Mouse (Mus musculus) liver, adult 2 months (tissue): Measurements from ENCODE around the gene Nhlrc3.

Experiments
- CTCF ChIP-seq: fragments of 200-500 bp; IDR thresholded peaks from 2 replicates; pipeline ENCODE4 v1.5.1; 2011; ENCODE audit warnings: low read depth, low read length, control low read depth
- POLR2A ChIP-seq: fragments of 200-500 bp; IDR thresholded peaks from 2 replicates; pipeline ENCODE4 v1.6.1; 2011; ENCODE audit warnings: low read length, control low read depth; ENCODE audit not compliant: insufficient read depth; ENCODE audit errors: extremely low read depth

DNA sequence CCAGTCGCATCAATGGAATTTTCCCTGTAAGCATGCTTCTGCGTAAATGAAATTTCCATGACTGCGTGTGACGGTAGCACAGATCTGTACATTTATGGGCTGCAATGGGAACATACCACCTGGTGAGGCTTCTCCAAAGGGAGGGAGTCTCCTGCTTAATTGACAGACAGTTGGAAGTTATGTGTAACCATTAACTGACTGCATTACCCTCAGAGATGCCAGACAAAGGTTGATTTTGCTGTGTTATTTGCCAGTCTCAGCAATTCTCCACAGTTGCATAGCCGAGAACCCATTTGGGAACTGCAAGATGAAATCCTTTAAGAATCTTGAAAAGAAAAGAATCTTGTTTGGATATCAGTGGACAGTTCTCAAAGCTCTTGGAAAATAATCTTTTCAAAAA, 8.9 kb upstream of the Nhlrc3 start:
- TF ChIP-seq CTCF (no peak), POLR2A (no peak)
